Mouse (Mus musculus): Measurements from ENCODE around the gene Dapp1.

GRCm38 (mm10) chr3:137972224-137972623 is 9.1 kb downstream of the Dapp1 start:
- TF ChIP-seq POLR2A (IDR thresholded peaks at IDR 0.05; ENCODE audit: borderline replicate concordance, low read depth, low read length) (no peak), CTCF (IDR thresholded peaks at IDR 0.05; ENCODE audit: low read depth, low read length) (no peak)

Measured in bone marrow macrophage, adult 2 months (primary cell).